Mouse (Mus musculus) olfactory bulb, adult 2 months (tissue): ENCODE results near the gene 4921524J17Rik. TPM values are rescaled to one million over a fixed set of nuclear protein-coding genes. Genes with fewer than 3 reads are reported as not detected.

Experiments
- H3K27ac ChIP-seq: fragments of 200-500 bp; 2 replicates; pipeline ENCODE4 v1.5.1; 2012; ENCODE audit warnings: low read depth, low read length; ENCODE audit not compliant: insufficient read depth
- H3K4me1 ChIP-seq: fragments of 200-500 bp; 2 replicates; pipeline ENCODE4 v1.6.1; 2012; ENCODE audit warnings: low read length; ENCODE audit not compliant: control insufficient read depth, insufficient read depth
- H3K4me3 ChIP-seq: fragments of 200-500 bp; 2 replicates; pipeline ENCODE4 v1.5.1; 2012; ENCODE audit warnings: mild to moderate bottlenecking, low read depth, low read length, moderate library complexity; ENCODE audit not compliant: insufficient read depth
- CTCF ChIP-seq: fragments of 200-500 bp; IDR thresholded peaks from 2 replicates; pipeline ENCODE4 v1.5.1; 2012; ENCODE audit warnings: low read depth, mild to moderate bottlenecking, low read length, moderate library complexity; ENCODE audit not compliant: insufficient read depth
- POLR2A ChIP-seq: fragments of 200-500 bp; IDR thresholded peaks from 2 replicates; pipeline ENCODE4 v1.6.1; 2012; ENCODE audit warnings: mild to moderate bottlenecking, low read depth, low read length, moderate library complexity; ENCODE audit not compliant: insufficient read depth
- WGBS: fragments of 180-500 bp; shearing (Covaris S2); methylation state at CpG from one replicate; pipeline ENCODE4 v1.1.7; 2018; 5-methylcytosine and 5-hydroxymethylcytosine counted together
- polyA plus RNA-seq: library from polyadenylated mRNA; stranded (reverse); fragments of >200 nt; gene quantifications from 2 replicates; pipeline ENCODE4 v1.2.4, GENCODE M21; 2012; ENCODE audit warnings: low replicate concordance; ENCODE audit not compliant: missing spikeins, insufficient read depth, insufficient read length

4921524J17Rik gene
- polyA plus RNA-seq, 1 experiment, result not detected

- WGBS, result 62% methylated on average over 8 of the region's 8 CpGs
- TF ChIP-seq CTCF (no peak), POLR2A (no peak)
These were observed 38.1 kb upstream of the 4921524J17Rik start for GRCm38 (mm10) chr8:85470753-85471152.

GRCm38 (mm10) chr8:85466056-85466455 lies 33.4 kb upstream of the 4921524J17Rik start:
- H3K27ac ChIP-seq, result no peak overlapping the region
- TF ChIP-seq CTCF (no peak), POLR2A (no peak)
- 89% methylated on average over 4 of the region's 4 CpGs for WGBS
- no peaks in the 10 kb centered on the region for H3K4me1 ChIP-seq
- H3K4me3 ChIP-seq, result no peak overlapping the region

More at GRCm38 (mm10) chr8:85470753-85471152, 38.1 kb upstream of the 4921524J17Rik start:
- no peak overlapping the region for H3K4me3 ChIP-seq
- H3K27ac ChIP-seq, result 0 out of 2 replicates have a peak overlapping the region, but pooled peaks have one; percentile 16
- no peaks in the 10 kb centered on the region for H3K4me1 ChIP-seq

GRCm38 (mm10) chr8:85464316-85464715 lies 31.7 kb upstream of the 4921524J17Rik start:
- TF ChIP-seq POLR2A (no peak), CTCF (no peak)

GRCm38 (mm10) chr8:85462441-85462840 lies 29.8 kb upstream of the 4921524J17Rik start:
- Histone ChIP-seq H3K4me3 (no peak overlapping the region), H3K4me1 (no peaks in the 10 kb centered on the region), H3K27ac (no peak overlapping the region)
- TF ChIP-seq CTCF (no peak), POLR2A (no peak)
- WGBS, result 91% methylated on average over 1 of the region's 1 CpGs

More at GRCm38 (mm10) chr8:85464316-85464715, 31.7 kb upstream of the 4921524J17Rik start:
- Histone ChIP-seq H3K4me3 (no peak overlapping the region), H3K27ac (no peak overlapping the region), H3K4me1 (no peaks in the 10 kb centered on the region)

GRCm38 (mm10) chr8:85461377-85461776 lies 28.7 kb upstream of the 4921524J17Rik start:
- H3K4me1 ChIP-seq, result no peaks in the 10 kb centered on the region
- H3K4me3 ChIP-seq, result no peak overlapping the region
- WGBS, result 89% methylated on average over 3 of the region's 3 CpGs
- no peak overlapping the region for H3K27ac ChIP-seq
- no peak for TF ChIP-seq POLR2A

- TF ChIP-seq CTCF, result no peak
- no peak for TF ChIP-seq POLR2A
- 30% methylated on average over 5 of the region's 5 CpGs for whole genome bisulfite sequencing
- Histone ChIP-seq H3K4me1 (no peaks in the 10 kb centered on the region), H3K27ac (no peak overlapping the region), H3K4me3 (no peak overlapping the region)
These were observed 28.2 kb upstream of the 4921524J17Rik start for GRCm38 (mm10) chr8:85460804-85461203.

- Histone ChIP-seq H3K27ac (no peak overlapping the region), H3K4me1 (no peaks in the 10 kb centered on the region), H3K4me3 (no peak overlapping the region)
- WGBS, result 70% methylated on average over 3 of the region's 3 CpGs
- TF ChIP-seq CTCF (no peak), POLR2A (no peak)
These were observed 26.9 kb upstream of the 4921524J17Rik start for GRCm38 (mm10) chr8:85459582-85459981.

GRCm38 (mm10) chr8:85456536-85456935 lies 23.9 kb upstream of the 4921524J17Rik start:
- Histone ChIP-seq H3K4me1 (0 out of 2 replicates have a peak, but pooled peaks cover 2% of the 10 kb centered on the region), H3K27ac (no peak overlapping the region), H3K4me3 (no peak overlapping the region)
- TF ChIP-seq POLR2A, result no peak
- TF ChIP-seq CTCF, result peak; percentile 30; the same call in 1 of the 2 replicates
- WGBS, result 9% methylated on average over 14 of the region's 14 CpGs

- Histone ChIP-seq H3K27ac (no peak overlapping the region), H3K4me3 (no peak overlapping the region), H3K4me1 (0 out of 2 replicates have a peak, but pooled peaks cover 2% of the 10 kb centered on the region)
- WGBS, result 66% methylated on average over 8 of the region's 8 CpGs
- no peak for TF ChIP-seq CTCF
- TF ChIP-seq POLR2A, result no peak
These were observed 22.1 kb upstream of the 4921524J17Rik start for GRCm38 (mm10) chr8:85454750-85455149.

- 0 out of 2 replicates have a peak, but pooled peaks cover 2% of the 10 kb centered on the region for H3K4me1 ChIP-seq
- no peak overlapping the region for H3K27ac ChIP-seq
- WGBS, result 60% methylated on average over 2 of the region's 2 CpGs
- H3K4me3 ChIP-seq, result no peak overlapping the region
- TF ChIP-seq POLR2A (no peak), CTCF (no peak)
These were observed 20.6 kb upstream of the 4921524J17Rik start for GRCm38 (mm10) chr8:85453256-85453655.
